Mouse (Mus musculus) erythroblast, embryonic 14.5 days (primary cell): ENCODE measurements around the gene Zfp296.

ENCODE experiments used
- GATA1 ChIP-seq: IDR thresholded peaks from 2 replicates; pipeline ENCODE4 v1.6.1; 2012; ENCODE audit warnings: low read length, inconsistent platforms, mixed read lengths
- TAL1 ChIP-seq: IDR thresholded peaks from 3 replicates; pipeline ENCODE4 v1.6.1; 2012; ENCODE audit warnings: low read length, inconsistent platforms, mixed read lengths

DNA sequence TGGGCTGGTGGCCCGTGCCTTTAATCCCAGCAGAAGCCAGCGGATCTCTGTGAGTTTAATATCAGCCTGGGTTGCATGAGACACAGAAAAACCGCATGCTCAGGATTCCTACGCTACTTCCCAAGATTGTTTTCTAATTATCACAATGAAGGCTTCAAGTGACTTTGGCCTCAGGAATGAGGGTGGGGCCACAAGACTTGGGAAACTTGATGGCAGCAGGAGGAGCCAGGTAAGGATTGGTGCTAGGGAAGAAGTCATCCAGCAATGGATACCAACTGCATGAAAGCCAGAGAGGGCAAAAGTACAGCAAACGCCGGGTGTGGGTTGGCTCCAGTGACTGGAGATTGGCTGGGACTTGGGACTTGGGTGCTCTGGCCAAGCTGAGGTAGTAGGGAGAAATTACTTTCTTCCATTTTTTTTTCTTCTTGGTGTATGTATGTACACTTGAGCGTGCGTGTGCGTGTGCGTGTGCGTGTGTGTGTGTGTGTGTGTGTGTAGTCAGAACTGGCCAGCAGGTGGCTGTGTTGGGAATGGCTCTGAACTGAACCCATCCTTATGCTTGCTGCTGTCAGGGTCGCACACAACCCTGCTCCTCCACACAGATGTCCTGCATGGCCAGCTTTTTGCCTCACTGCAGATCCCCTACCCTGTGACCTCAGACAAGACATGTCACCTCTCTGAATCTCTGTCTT, 32.7 kb downstream of the Zfp296 start:
- no peak for TF ChIP-seq TAL1
- no peak for TF ChIP-seq GATA1
